Mouse (Mus musculus) hindbrain, postnatal 0 days (tissue): ENCODE measurements around the gene Btrc. TPM values are rescaled to one million over a fixed set of nuclear protein-coding genes. Genes with fewer than 3 reads are reported as not detected.

Experiments used
- ATAC-seq: fragments of 200-750 bp; cut with Nextera tagmentation; 2 replicates; pipeline ENCODE4 v1.8.0; 2017; ENCODE audit warnings: mild to moderate bottlenecking, moderate TSS enrichment, moderate library complexity
- DNase-seq: peaks from one replicate; pipeline ENCODE4 v3.0.0-alpha.2; 2015; ENCODE audit warnings: low spot score
- H3K27ac ChIP-seq: fragments of 300-500 bp; sonication (generic); 2 replicates; pipeline ENCODE4 v1.5.1; 2014; ENCODE audit warnings: mild to moderate bottlenecking
- H3K27me3 ChIP-seq: fragments of 300-500 bp; sonication (generic); 2 replicates; pipeline ENCODE4 v1.6.1; 2014; ENCODE audit warnings: low read length, mixed read lengths; ENCODE audit not compliant: insufficient read depth
- H3K36me3 ChIP-seq: fragments of 300-500 bp; sonication (generic); 2 replicates; pipeline ENCODE4 v1.6.1; 2014; ENCODE audit warnings: low read length, mixed read lengths; ENCODE audit not compliant: insufficient read depth
- H3K4me1 ChIP-seq: fragments of 300-500 bp; sonication (generic); 2 replicates; pipeline ENCODE4 v1.6.1; 2014; ENCODE audit warnings: antibody characterized with exemption, low read length, mixed read lengths; ENCODE audit not compliant: insufficient read depth
- H3K4me2 ChIP-seq: fragments of 300-500 bp; sonication (generic); 2 replicates; pipeline ENCODE4 v1.6.1; 2014; ENCODE audit warnings: low read depth, mild to moderate bottlenecking, low read length, moderate library complexity, mixed read lengths
- H3K4me3 ChIP-seq: fragments of 300-500 bp; sonication (generic); 2 replicates; pipeline ENCODE4 v1.5.1; 2014; ENCODE audit warnings: low read length
- H3K9ac ChIP-seq: fragments of 300-500 bp; sonication (generic); replicated peaks from 2 replicates; pipeline ENCODE4 v1.6.1; 2014; ENCODE audit warnings: mild to moderate bottlenecking, low read length, moderate library complexity, mixed read lengths
- H3K9me3 ChIP-seq: fragments of 300-500 bp; sonication (generic); 2 replicates; pipeline ENCODE4 v1.6.1; 2016; ENCODE audit warnings: low read length, mixed read lengths
- CTCF ChIP-seq: IDR thresholded peaks from 2 replicates; pipeline ENCODE4 v1.5.1; 2016; ENCODE audit warnings: antibody characterized with exemption, control low read depth, low read depth
- WGBS: fragments of 180-500 bp; shearing (Covaris S2); extraction: QIAGEN DNeasy Blood & Tissue Kit; methylation state at CpG from one replicate; pipeline ENCODE4 v1.1.7; 2014; 5-methylcytosine and 5-hydroxymethylcytosine counted together
- polyA plus RNA-seq: library from polyadenylated mRNA; unstranded; fragments of >200 nt; fragmentation: Nextera tagmentation; extraction: Ambion mirVana; gene quantifications from 2 replicates; pipeline ENCODE4 v1.2.1, GENCODE M21; 2015
- total RNA-seq: library from RNA; depleted of rRNA; stranded (reverse); fragments of >200 nt; gene quantifications from 2 replicates; pipeline ENCODE4 v1.2.3, GENCODE M21; 2014

The Btrc gene
- total and polyA plus RNA-seq, 2 experiments from 2014 or later: 47.9 to 55.3 TPM

DNA sequence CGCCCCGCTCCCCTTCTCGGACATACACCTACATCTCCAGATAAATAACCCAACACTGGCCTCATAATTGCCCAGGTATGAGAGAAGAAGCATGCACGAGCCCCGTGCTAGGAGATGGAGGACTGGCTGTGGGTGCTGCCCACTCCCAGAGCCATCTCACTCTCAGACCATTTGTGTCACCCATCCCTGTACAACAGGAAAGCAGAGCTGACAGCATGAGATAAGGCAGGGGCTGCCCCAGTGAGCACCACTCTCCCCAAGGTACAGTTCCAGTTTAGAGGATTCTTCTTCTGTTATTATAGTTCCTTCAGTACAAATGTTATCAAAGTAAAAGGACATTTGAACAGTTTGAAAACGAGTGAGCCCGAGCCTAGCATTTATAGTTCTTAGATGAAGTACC is 163.8 kb downstream of the Btrc start:
- Histone ChIP-seq H3K27ac (no peak overlapping the region), H3K4me2 (no peak overlapping the region), H3K4me1 (no peaks in the 10 kb centered on the region), H3K9ac (no peak overlapping the region), H3K36me3 (peaks cover 49% of the 10 kb centered on the region), H3K9me3 (no peaks in the 10 kb centered on the region), H3K4me3 (no peak overlapping the region), H3K27me3 (no peaks in the 10 kb centered on the region)
- WGBS: 90% methylated on average over 7 of the region's 7 CpGs
- no peak for DNase-seq
- ATAC-seq: no peak
- TF ChIP-seq CTCF: no peak

- Histone ChIP-seq H3K9ac (no peak overlapping the region), H3K4me2 (no peak overlapping the region), H3K36me3 (peaks cover 47% of the 10 kb centered on the region), H3K4me3 (no peak overlapping the region), H3K4me1 (no peaks in the 10 kb centered on the region), H3K27me3 (no peaks in the 10 kb centered on the region), H3K27ac (no peak overlapping the region), H3K9me3 (no peaks in the 10 kb centered on the region)
- TF ChIP-seq CTCF: no peak
- DNase-seq (no peak), ATAC-seq (no peak)
- WGBS: 92% methylated on average over 10 of the region's 10 CpGs
These were observed 164.5 kb downstream of the Btrc start for GRCm38 (mm10) chr19:45527931-45528534.

GRCm38 (mm10) chr19:45529294-45529693 is 165.8 kb downstream of the Btrc start:
- 84% methylated on average over 5 of the region's 5 CpGs for WGBS
- H3K4me2 ChIP-seq: no peak overlapping the region

GRCm38 (mm10) chr19:45530200-45530995 is 166.9 kb downstream of the Btrc start:
- H3K27me3 ChIP-seq: no peaks in the 10 kb centered on the region
- no peak overlapping the region for H3K4me2 ChIP-seq
- no peaks in the 10 kb centered on the region for H3K9me3 ChIP-seq
- WGBS: 81% methylated on average over 15 of the region's 15 CpGs
- DNase-seq (no peak), ATAC-seq (no peak)
- no peak for TF ChIP-seq CTCF
- no peak overlapping the region for H3K27ac ChIP-seq
- no peak overlapping the region for H3K9ac ChIP-seq
- H3K4me1 ChIP-seq: no peaks in the 10 kb centered on the region
- peaks cover 35% of the 10 kb centered on the region for H3K36me3 ChIP-seq
- no peak overlapping the region for H3K4me3 ChIP-seq

More at GRCm38 (mm10) chr19:45529294-45529693, 165.8 kb downstream of the Btrc start:
- Histone ChIP-seq H3K27ac (no peak overlapping the region), H3K4me1 (no peaks in the 10 kb centered on the region), H3K36me3 (peaks cover 44% of the 10 kb centered on the region), H3K9ac (no peak overlapping the region), H3K9me3 (no peaks in the 10 kb centered on the region), H3K4me3 (no peak overlapping the region), H3K27me3 (no peaks in the 10 kb centered on the region)
- no peak for TF ChIP-seq CTCF
- no peak for ATAC-seq
- no peak for DNase-seq

GRCm38 (mm10) chr19:45531554-45531953 is 168.0 kb downstream of the Btrc start:
- Histone ChIP-seq H3K27ac (no peak overlapping the region), H3K4me1 (no peaks in the 10 kb centered on the region), H3K36me3 (peaks cover 34% of the 10 kb centered on the region), H3K9ac (no peak overlapping the region), H3K4me2 (no peak overlapping the region), H3K4me3 (no peak overlapping the region), H3K9me3 (no peaks in the 10 kb centered on the region), H3K27me3 (no peaks in the 10 kb centered on the region)
- 72% methylated on average over 6 of the region's 6 CpGs for WGBS
- no peak for ATAC-seq
- no peak for DNase-seq
- TF ChIP-seq CTCF: no peak

GRCm38 (mm10) chr19:45533617-45534016 is 170.1 kb downstream of the Btrc start:
- TF ChIP-seq CTCF: no peak
- Histone ChIP-seq H3K4me1 (no peaks in the 10 kb centered on the region), H3K4me2 (no peak overlapping the region), H3K9me3 (no peaks in the 10 kb centered on the region), H3K9ac (no peak overlapping the region), H3K36me3 (peaks cover 14% of the 10 kb centered on the region; the same call in 1 of the 2 replicates), H3K27me3 (no peaks in the 10 kb centered on the region), H3K4me3 (no peak overlapping the region), H3K27ac (no peak overlapping the region)
- WGBS: 61% methylated on average over 7 of the region's 7 CpGs
- DNase-seq (no peak), ATAC-seq (no peak)
